Mouse (Mus musculus) lung, embryonic 16.5 days (tissue): ENCODE results near the gene Rasal1. TPM values are rescaled to one million over a fixed set of nuclear protein-coding genes. Genes with fewer than 3 reads are reported as not detected.

Experiments
- ATAC-seq: fragments of 200-750 bp; cut with Nextera tagmentation; 2 replicates; pipeline ENCODE4 v1.8.0; 2017; ENCODE audit warnings: low read depth, mild to moderate bottlenecking, moderate library complexity
- H3K27ac ChIP-seq: fragments of 300-500 bp; sonication (generic); 2 replicates; pipeline ENCODE4 v1.5.1; 2014; ENCODE audit warnings: mild to moderate bottlenecking, control low read depth, low read length
- H3K27me3 ChIP-seq: fragments of 300-500 bp; sonication (generic); 2 replicates; pipeline ENCODE4 v1.6.1; 2014; ENCODE audit warnings: low read depth, low read length, mixed read lengths; ENCODE audit not compliant: control insufficient read depth, insufficient read depth
- H3K36me3 ChIP-seq: fragments of 300-500 bp; sonication (generic); 2 replicates; pipeline ENCODE4 v1.6.1; 2014; ENCODE audit warnings: low read length; ENCODE audit not compliant: control insufficient read depth, insufficient read depth
- H3K4me1 ChIP-seq: fragments of 300-500 bp; sonication (generic); replicated peaks from 2 replicates; pipeline ENCODE4 v1.6.1; 2014; ENCODE audit warnings: low read length, mixed read lengths; ENCODE audit not compliant: control insufficient read depth, insufficient read depth
- H3K4me2 ChIP-seq: fragments of 300-500 bp; sonication (generic); 2 replicates; pipeline ENCODE4 v1.6.1; 2014; ENCODE audit warnings: low read depth, low read length, control low read depth
- H3K4me3 ChIP-seq: fragments of 300-500 bp; sonication (generic); 2 replicates; pipeline ENCODE4 v1.5.1; 2014; ENCODE audit warnings: mild to moderate bottlenecking, low read length, control low read depth
- H3K9ac ChIP-seq: fragments of 300-500 bp; sonication (generic); 2 replicates; pipeline ENCODE4 v1.6.1; 2014; ENCODE audit warnings: low read length, control low read depth
- H3K9me3 ChIP-seq: fragments of 300-500 bp; sonication (generic); 2 replicates; pipeline ENCODE4 v1.6.1; 2016; ENCODE audit warnings: low read length; ENCODE audit not compliant: control insufficient read depth
- WGBS: fragments of 180-500 bp; shearing (Covaris S2); extraction: QIAGEN DNeasy Blood & Tissue Kit; methylation state at CpG from one replicate; pipeline ENCODE4 v1.1.7; 2014; 5-methylcytosine and 5-hydroxymethylcytosine counted together
- polyA plus RNA-seq: library from polyadenylated mRNA; unstranded; fragments of >200 nt; fragmentation: Nextera tagmentation; extraction: Ambion mirVana; gene quantifications from 2 replicates; pipeline ENCODE4 v1.2.1, GENCODE M21; 2015

The Rasal1 gene
- 0.18 and 0.44 TPM in 2 replicates for polyA plus RNA-seq

DNA sequence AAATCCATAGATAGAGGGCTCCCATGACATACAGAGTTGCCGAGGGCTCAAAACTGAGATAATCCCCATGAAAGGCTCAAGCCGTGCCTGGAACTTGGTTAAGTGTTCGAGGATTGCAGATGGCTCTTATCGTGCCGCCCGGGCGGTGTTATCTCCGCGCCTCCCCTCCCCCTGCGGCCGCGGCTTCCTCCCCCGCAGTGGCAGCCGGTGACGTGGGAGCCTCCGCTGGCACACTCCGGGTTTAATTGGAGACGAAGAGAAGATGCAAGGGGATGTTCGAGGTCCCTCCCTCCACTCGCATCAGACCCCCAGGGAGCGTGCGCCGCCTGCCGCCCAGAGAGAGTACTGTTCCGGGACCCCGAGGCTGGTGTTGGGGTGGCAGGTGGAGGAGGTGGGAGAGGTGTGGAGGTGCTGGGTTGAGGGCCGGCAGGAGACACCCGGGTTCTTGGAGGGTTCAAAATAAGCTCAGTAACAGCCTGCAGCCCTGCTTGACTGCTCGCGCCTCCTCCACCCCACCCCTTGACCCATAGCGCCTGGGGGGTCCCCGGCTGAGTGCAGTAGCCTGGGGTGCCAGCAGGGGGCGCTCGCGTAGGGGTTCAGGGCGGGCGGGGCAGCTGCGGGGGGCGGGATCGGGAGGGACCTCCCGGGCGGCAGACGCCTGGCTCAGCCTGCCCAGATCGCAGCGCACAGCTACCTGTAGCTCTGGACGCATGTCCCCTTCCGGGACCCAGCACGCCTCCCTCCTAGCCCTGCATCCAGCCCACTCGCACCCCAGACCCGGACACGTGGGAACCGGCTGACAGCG is at the start of gene Rasal1:
Gene Rasal1, plus strand, starts transcription at position 244 of the 805 bp plus-strand sequence.
- H3K4me3 ChIP-seq = peak within 1 kb of the TSS; percentile 37
- under 1% methylated on average over 47 of the region's 53 CpGs for WGBS
- H3K36me3 ChIP-seq = no peaks in the 10 kb centered on the region
- H3K4me2 ChIP-seq = peak within 1 kb of the TSS; percentile 54
- H3K9ac ChIP-seq = peak within 1 kb of the TSS; percentile 42; the same call in 1 of the 2 replicates
- peaks cover 32% of the 10 kb centered on the region for H3K27me3 ChIP-seq
- H3K4me1 ChIP-seq = peaks cover 9% of the 10 kb centered on the region
- H3K9me3 ChIP-seq = no peaks in the 10 kb centered on the region
- H3K27ac ChIP-seq = no peak within 1 kb of the TSS
- peak; percentile 56 for ATAC-seq

GRCm38 (mm10) chr5:120599625-120600024 is 49.0 kb upstream of the Rasal1 start:
- WGBS = 73% methylated on average over 6 of the region's 6 CpGs

DNA sequence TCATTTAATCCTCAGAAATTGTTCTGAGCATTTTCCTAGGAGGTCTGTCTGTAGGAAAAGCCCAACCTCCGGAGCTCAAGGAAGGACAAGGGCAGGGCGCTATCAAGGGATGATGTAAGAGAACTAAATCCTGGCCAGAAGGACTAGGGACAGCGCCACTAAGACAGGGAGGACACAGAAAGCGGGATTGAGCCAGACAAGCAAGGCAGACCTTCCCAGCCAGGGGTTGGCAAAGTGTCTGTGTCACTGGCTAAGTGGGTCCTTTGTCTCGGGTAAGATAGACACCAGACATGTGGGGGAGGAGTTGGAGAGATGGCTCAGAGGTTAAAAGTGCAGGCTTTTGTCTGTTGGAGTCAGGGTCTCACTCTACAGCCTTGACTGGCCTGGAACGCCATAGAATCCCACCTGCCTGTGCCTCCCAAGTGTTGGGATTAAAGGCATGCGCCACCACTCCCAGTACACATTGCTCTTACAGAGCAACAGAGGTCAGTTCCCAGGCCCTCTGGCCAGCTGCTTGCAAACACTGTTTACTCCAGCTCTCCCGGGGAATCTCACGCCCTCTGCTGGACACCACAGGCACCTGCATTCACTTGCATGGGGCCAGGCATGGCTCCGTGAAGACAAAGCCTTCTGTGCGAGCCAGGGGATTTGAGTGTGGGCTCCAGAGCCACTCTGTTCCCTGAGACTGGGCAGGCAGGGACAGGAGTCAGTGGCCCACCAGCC is 47.5 kb upstream of the Rasal1 start:
- WGBS = 46% methylated on average over 11 of the region's 11 CpGs
- ATAC-seq = no peak

More at GRCm38 (mm10) chr5:120599625-120600024, 49.0 kb upstream of the Rasal1 start:
- no peaks in the 10 kb centered on the region for H3K36me3 ChIP-seq
- no peak overlapping the region for H3K4me3 ChIP-seq
- no peak for ATAC-seq
- H3K4me1 ChIP-seq = no peaks in the 10 kb centered on the region
- H3K9ac ChIP-seq = no peak overlapping the region
- no peaks in the 10 kb centered on the region for H3K27me3 ChIP-seq
- no peaks in the 10 kb centered on the region for H3K9me3 ChIP-seq
- H3K27ac ChIP-seq = no peak overlapping the region
- no peak overlapping the region for H3K4me2 ChIP-seq

GRCm38 (mm10) chr5:120602210-120602609 is 46.4 kb upstream of the Rasal1 start:
- ATAC-seq = no peak
- Histone ChIP-seq H3K27ac (no peak overlapping the region), H3K4me2 (no peak overlapping the region), H3K4me3 (no peak overlapping the region), H3K4me1 (no peaks in the 10 kb centered on the region), H3K9ac (no peak overlapping the region), H3K9me3 (no peaks in the 10 kb centered on the region), H3K36me3 (no peaks in the 10 kb centered on the region), H3K27me3 (no peaks in the 10 kb centered on the region)
- 89% methylated on average over 12 of the region's 12 CpGs for WGBS

More for the DNA sequence above, 47.5 kb upstream of the Rasal1 start:
- no peak overlapping the region for H3K27ac ChIP-seq
- H3K27me3 ChIP-seq = no peaks in the 10 kb centered on the region
- H3K4me3 ChIP-seq = no peak overlapping the region
- H3K4me2 ChIP-seq = no peak overlapping the region
- H3K36me3 ChIP-seq = no peaks in the 10 kb centered on the region
- no peak overlapping the region for H3K9ac ChIP-seq
- no peaks in the 10 kb centered on the region for H3K4me1 ChIP-seq
- no peaks in the 10 kb centered on the region for H3K9me3 ChIP-seq

DNA sequence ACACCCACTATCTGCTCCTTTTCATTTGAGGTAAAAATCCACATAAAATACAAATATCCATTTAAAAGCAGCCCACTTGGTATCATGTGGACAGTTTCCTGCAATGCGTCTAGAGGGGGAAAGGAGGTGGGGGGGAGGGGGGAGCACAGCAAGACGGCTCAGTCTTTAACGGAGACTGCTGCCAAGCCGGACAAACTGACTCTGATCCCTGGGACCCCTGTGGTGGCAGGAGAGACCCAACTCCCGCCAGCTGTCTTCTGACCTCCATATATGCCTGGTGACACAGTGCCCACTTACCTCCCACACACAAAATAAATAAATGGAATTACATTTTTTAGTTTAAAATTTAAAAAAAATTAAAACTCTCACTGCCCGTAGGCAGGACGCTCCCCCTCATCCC is 45.1 kb upstream of the Rasal1 start:
- Histone ChIP-seq H3K4me3 (no peak overlapping the region), H3K27ac (no peak overlapping the region), H3K4me2 (no peak overlapping the region), H3K4me1 (no peaks in the 10 kb centered on the region), H3K27me3 (no peaks in the 10 kb centered on the region), H3K9me3 (no peaks in the 10 kb centered on the region), H3K9ac (no peak overlapping the region), H3K36me3 (no peaks in the 10 kb centered on the region)
- WGBS = 49% methylated on average over 7 of the region's 7 CpGs
- ATAC-seq = no peak

- Histone ChIP-seq H3K9ac (peak overlapping the region; percentile 31; the same call in 1 of the 2 replicates), H3K4me1 (no peaks in the 10 kb centered on the region), H3K27me3 (no peaks in the 10 kb centered on the region), H3K4me2 (peak overlapping the region; percentile 51), H3K9me3 (no peaks in the 10 kb centered on the region), H3K36me3 (no peaks in the 10 kb centered on the region), H3K27ac (no peak overlapping the region), H3K4me3 (peak overlapping the region; percentile 30)
- WGBS = 4% methylated on average over 6 of the region's 6 CpGs
- ATAC-seq = peak; percentile 49
These were observed 43.8 kb upstream of the Rasal1 start for GRCm38 (mm10) chr5:120604839-120605238.

DNA sequence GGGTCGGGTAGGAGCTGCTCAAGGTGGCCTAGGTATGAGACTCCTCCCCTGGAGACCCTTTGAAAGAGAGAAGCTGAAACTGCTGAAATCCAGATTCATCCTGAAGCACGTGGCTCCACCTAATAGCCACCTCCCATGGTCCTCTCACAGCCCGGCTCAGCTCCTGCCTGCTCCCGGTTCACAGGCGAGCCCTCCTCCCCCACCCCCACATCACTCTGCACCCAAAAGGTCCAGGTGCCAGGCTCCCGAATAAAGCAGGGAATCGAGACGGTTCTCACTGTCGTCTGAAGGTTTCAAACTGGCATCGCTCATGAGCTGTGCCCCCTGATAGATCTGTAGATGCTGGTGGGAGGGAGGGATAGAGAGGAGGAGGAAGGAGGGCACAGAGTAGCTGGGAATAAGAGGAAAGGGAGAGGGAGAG is 43.4 kb upstream of the Rasal1 start:
- Histone ChIP-seq H3K4me2 (peak overlapping the region; percentile 51), H3K4me3 (peak overlapping the region; percentile 30), H3K27me3 (no peaks in the 10 kb centered on the region), H3K27ac (no peak overlapping the region), H3K36me3 (no peaks in the 10 kb centered on the region), H3K9me3 (no peaks in the 10 kb centered on the region), H3K9ac (peak overlapping the region; percentile 31), H3K4me1 (no peaks in the 10 kb centered on the region)
- ATAC-seq = peak; percentile 44
- 2% methylated on average over 10 of the region's 10 CpGs for WGBS

- Histone ChIP-seq H3K27ac (no peak overlapping the region), H3K4me2 (peak overlapping the region; percentile 51), H3K27me3 (no peaks in the 10 kb centered on the region), H3K4me3 (peak overlapping the region; percentile 30), H3K9me3 (no peaks in the 10 kb centered on the region), H3K9ac (no peak overlapping the region), H3K4me1 (no peaks in the 10 kb centered on the region), H3K36me3 (no peaks in the 10 kb centered on the region)
- peak; percentile 79 for ATAC-seq
- under 1% methylated on average over 7 of the region's 8 CpGs for WGBS
These were observed 42.9 kb upstream of the Rasal1 start for GRCm38 (mm10) chr5:120605688-120606087.

DNA sequence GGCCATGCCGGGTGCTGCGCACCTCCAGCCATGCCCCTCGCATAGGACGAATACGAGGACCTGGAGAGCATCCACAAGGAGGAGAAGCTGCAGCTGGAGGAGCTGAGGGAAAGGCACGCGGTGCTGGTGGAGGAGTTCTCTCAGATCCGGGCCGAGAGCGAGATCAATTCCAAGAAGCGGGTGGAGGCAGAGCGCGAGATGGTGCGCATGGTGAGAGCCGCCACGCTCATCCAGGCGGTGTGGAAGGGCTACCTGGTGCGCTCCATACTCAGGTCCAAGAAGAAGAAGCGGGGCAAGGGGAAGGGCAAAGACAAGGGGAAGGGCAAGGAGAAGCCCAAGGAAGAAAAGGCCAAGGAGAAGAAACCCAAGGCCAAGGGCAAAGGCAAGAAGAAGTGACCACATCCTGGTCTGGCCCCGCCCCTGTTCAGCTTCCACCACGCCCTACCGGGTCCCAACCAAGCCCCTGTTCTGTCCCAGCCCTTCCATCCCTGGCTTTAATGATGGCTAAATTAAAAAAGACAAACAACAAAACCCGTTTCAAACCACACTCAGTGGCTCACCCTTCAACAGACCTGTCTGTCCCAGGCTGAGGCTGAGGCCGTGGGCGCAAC is 41.9 kb upstream of the Rasal1 start:
- H3K4me3 ChIP-seq = no peak overlapping the region
- no peak overlapping the region for H3K4me2 ChIP-seq
- H3K27ac ChIP-seq = no peak overlapping the region
- WGBS = 63% methylated on average over 25 of the region's 25 CpGs
- H3K9ac ChIP-seq = no peak overlapping the region
- H3K9me3 ChIP-seq = no peaks in the 10 kb centered on the region
- no peak for ATAC-seq
- H3K4me1 ChIP-seq = peaks cover 8% of the 10 kb centered on the region
- H3K36me3 ChIP-seq = no peaks in the 10 kb centered on the region
- no peaks in the 10 kb centered on the region for H3K27me3 ChIP-seq
